Mouse (Mus musculus) hindlimb bud, embryonic 11.5 days (tissue): ENCODE data around the gene Smarcd1.
A peak's percentile ranks its signal among the peaks of the same experiment; 100 is the strongest.

ENCODE experiments used
- DNase-seq: peaks from one replicate; pipeline ENCODE4 v3.0.0-alpha.2; 2012; ENCODE audit warnings: low read depth, low spot score; ENCODE audit errors: extremely low spot score

Smarcd1 gene

DNA sequence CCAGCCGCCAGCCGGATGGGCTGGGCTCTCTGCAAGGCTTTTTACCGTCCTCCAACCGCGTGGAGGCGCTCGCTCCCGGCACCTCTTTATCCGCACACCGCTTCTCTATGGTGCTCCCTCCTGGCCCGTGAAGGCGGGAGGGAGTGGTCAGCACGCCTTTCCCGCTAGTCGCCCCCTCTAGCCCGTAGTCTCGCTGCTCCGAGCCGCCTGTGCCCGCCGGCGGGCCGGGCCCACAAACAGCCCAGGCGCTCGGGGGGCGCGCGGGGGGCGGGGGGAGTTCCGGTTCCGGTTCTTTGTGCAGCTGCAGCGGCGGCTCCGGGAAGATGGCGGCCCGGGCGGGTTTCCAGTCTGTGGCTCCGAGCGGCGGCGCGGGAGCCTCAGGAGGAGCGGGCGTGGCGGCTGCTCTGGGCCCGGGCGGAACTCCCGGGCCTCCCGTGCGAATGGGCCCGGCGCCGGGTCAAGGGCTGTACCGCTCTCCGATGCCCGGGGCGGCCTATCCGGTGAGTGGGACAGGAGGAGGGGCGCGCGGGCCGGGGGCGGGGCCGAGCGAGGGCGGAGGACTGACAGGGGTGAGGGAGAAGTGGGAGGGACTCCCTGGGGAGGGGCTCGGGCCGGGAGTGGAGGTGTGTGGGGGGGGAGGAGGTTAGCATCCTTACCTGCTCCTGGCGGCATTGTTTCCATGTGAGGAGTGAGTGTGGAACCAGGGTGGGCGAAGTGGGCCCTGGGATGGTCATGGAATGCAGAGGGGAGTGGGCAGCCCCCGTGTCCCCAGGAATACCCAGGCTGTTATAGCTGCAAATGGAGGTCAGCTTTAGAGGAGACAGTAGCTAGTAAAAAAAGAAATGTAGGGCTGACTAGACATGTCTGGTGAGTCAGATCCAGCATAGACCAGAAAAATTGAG, at the start of gene Smarcd1:
Smarcd1 (plus strand) TSS at position 131 of the 902 bp plus-strand sequence.
- DNase-seq, result peak; percentile 91

DNA sequence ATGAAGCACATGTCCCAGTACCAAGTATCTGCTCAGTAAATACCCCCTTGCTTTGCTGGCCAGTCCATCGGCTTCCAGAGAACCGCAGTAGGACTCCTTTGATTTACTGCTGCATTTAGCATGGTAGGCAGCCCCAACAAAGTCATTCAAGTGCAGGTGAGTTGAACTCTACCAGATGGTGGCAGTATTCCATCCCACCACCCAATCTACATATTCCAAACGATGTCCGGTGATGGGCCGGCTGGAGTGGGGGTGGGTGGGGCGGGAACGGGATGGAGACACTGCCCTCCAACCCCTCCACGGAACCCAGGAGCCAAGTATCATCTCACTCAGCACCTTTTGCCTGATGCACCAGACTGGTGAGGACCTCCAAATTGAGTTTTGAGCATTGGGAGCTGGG, 48.6 kb upstream of the Smarcd1 start:
- no peak for DNase-seq

DNA sequence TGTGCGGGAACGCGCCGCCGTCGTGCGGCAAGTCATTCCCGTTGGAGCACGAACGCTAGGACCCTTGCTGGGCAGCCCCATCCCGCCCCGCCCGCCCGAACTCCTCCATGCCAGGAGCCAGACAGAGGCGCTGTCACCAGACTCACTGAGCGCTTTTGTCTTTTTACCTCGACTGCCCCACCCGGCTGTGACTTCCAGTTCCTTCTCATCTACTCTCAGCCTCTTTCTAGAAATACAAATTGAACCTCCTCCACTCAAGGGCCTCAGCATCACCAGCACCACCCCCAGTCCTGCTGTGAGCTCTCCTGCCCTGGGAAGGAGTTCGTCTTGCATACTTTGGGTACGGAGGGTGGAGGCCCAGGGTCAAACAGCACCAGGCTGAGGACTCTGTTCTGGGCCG, 48.1 kb upstream of the Smarcd1 start:
- DNase-seq, result no peak

DNA sequence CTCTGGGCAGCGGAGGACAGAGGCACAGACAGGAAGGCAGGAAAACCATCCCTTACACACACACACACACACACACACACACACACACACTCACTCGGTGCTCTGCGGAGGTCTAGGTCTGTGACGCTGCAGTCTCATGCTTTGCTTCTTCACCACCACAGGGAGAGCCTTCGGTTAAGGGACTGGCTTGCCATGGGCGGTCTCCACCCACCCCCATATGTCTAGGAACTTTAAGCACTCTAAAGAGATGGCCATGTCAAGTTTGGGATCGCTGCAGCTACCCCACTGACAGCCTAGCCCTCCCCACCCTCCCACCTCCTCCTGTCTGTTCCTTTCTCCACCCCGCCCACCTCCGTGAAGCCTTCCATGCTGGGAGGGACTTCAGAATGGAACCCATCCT, 46.0 kb upstream of the Smarcd1 start:
- no peak for DNase-seq

DNA sequence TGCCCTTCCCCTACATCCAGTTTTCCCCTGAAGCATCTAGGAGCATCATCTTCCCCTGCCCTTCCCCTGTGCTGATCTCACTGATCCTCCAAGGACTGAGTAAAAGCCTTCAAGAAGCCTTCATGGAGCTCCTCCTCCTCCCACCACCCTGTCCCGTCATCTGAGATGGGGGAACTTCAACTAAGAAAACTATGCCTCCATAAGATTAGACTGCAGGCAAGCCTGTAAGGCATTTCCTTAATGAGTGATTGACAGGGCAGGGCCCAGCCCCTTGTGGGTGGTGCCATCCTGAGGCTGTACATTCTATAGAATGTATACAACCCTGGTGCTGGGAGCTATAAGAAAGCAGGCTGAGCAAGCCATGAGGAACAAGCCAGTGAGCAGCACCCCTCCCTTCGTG, 43.5 kb upstream of the Smarcd1 start:
- no peak for DNase-seq

DNA sequence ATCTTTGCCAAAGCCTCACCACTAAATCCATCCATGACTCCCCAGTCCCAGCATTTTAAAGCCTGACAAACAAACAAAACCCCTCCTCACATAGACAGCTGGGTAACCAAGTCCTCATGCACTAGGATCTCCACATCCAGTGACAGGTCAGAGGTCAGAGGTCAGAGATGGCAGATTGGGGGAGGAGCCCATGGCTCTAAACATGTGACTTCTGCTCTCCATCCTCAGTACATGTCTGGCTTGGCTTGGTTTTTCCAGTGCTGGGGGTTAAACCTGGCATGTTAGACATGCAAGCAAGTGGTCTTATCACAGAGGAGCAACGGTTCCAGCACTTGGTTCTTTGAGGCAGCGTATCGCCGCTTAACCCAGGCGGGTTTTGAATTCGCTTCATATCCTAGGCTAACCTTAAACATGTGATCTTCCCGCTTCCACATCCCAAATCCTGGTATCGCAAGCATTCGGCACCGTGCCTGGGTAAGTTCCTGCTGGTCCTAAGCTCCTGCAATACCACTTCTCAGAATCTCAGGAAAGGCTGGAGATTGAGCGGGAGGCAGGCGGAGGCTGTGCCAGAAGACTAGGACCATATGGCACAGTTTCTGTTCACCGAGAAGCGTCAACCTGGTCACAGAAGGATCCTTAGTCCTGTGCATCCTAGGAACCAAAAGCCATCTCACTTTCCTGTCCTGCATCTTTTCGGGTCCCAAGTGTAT, 40.7 kb upstream of the Smarcd1 start:
- DNase-seq, result no peak

DNA sequence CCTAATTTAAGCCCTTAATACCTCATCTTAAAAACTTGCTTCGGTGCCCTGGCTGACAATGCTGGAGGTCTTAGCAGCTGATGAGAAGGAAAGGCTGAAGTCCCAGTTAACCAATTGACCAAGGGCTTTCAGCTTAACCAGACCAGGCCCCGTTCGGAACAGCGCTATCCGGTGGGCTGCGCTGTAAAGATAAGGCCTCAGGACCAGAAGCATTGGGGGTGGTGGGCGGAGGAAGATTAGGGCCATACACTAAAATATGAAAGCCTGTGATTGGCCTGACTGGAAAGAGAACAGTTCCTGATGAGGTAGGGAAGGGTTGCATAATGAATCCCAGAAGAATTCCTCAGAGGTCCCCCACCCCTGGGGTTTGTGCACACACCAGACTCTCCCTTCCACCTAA, 39.6 kb upstream of the Smarcd1 start:
- no peak for DNase-seq

DNA sequence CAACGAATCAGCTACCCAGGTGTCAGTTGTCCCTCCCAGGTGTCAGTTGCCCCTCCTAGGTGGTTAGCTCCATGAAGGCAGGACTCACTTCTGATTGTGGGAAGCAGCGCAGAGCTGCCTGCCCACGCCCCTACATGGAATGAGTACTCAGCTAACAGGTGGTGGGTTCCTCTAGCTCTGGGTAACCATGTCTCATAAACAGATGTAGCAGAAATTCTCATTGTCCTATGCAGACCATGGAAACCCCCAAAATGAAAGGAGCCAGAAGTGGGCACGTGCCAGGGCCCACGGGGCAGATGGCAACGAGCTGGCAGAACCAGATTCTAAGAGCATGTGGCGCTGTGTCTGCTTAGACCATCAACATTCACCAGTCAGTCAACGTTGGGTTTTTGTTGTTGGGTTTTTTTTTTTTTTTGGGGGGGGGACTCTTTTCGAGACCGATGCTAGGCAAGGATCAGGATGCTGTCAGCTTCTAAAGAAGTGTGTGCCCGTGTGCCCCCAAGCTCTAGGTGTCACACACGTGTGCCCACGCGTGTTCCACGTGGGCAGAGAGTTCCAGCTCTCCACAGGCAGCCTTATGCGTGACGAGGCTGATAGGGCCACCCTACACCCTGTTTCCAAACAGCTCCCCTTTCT, 37.8 kb upstream of the Smarcd1 start:
- no peak for DNase-seq

DNA sequence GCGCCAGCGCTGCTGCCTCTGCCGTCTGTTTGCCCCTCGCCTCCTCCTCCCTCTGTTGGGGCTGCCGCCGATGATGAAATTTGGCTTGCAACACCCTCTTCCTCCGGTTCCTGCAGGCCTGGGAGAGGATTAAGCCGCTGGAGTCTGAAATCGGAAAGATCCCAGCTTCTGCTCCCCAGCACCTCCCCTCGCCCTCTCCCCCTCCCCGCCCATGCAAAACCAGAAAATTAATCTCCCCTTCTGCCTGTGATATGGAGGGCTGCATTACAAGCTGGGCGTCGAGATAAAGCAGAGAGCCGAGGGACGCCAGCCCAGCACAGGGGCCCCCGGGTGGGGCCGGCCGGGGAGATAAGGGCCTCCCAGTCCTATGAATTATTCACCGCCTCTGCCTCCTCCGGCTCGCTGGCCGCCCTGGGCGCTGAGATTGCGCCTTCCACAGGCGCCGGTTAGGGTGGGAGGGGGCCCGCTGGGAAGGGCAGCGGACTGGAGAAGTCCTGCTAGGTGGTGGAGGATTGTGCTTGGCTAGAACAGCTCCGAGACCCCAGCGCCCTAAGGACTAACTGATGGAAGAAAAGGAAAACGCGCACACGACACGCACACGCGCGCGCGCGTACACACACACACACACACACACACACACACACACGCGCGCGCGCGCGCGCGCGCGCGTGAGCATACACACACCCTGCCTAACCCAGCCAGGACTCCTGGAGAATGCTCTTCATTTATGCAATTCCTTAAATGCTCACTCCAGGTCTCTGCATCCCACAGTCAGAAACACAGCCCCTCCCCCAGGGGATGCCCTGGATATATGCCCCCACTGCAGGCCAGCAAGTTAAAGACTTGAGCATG, 37.1 kb upstream of the Smarcd1 start:
- no peak for DNase-seq

DNA sequence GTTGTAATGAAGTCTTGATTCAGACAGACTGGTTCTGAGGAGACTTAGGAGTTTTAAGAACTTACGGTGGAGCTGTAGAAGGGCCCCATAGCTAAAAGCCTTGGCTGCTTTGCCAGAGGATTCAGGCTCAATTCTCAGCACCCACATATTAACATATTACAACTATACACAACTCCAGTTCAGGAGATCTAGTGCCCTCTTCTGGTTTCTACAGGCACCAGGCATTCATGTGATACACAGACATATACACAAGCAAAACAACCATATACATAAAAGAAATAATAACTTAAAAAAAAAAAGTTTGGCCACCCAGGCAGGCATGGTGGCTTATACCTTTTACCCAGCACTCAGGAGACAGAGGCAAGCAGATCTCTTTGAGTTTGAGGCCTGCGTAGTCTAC, 34.4 kb upstream of the Smarcd1 start:
- DNase-seq, result no peak

DNA sequence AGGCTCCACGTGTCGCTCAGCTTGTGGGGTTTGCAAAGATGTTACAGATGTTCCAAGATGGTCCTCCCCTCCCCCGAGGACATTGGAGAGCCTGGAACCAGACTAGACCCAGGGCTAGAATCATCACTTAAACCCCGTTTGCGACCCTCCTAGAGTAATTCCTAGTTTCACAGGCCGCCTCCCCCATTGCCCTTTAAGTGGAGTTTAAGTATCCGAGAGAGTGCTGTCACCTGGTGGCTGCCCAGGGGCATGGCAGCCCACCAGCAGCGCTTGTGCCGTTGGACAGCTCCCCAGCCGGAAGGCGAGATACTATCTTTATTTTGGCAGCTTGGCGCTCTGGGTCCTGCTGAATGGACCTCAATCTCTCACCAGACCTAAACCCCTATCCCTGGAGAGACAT, 33.0 kb upstream of the Smarcd1 start:
- no peak for DNase-seq

DNA sequence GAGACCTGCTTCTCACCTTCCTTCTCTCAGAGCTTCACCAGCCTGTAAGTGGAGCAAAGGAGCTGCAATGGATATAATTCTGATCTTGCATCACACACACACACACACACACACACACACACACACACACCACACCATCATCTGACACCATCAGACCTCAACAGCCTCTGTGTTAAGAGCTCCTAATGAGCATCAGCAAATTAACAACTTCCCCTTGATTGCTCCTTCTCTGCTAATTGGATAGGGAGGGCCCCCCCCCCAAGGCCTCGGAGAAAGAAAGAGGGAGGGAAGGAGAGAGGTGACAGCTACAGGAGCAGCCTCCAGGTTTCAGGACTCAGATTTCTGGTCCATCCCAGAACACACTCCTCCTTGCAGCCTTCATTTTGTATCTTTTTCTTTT, 32.5 kb upstream of the Smarcd1 start:
- DNase-seq, result no peak

DNA sequence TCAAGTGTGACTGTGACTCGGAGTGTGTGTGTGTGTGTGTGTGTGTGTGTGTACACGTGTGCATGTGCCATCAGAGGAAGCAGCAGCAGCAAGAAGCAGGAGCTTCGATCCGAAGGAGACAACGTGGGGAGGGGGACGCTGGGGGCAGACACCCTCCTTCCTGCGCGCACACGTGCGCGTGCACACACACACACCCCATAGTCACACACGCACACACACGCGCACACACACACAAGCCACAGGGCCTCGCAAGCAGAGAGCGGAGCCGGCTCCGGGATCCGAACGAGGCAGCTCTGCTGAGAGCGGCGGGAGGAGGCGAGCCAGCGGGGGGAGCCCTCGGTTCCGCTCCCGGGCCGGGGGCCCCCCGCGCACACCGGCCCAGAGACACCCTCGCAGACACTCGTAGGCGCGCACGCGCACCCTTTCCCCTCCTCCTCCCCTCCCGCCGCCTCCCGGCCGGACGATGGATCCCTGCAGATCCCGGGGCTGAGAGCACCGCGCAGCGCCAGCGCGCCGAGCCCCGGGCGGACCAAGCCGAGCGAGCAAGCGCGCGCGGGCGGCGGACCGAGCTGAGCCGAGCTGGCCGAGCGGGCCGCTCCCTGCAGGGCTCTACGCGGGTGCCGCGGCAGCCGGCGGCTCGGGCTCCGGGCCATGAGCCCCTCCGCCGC, 31.6 kb upstream of the Smarcd1 start, which contains the start of gene Asic1:
Asic1 (plus strand) TSS at position 215 of the 668 bp plus-strand sequence.
- no peak for DNase-seq

DNA sequence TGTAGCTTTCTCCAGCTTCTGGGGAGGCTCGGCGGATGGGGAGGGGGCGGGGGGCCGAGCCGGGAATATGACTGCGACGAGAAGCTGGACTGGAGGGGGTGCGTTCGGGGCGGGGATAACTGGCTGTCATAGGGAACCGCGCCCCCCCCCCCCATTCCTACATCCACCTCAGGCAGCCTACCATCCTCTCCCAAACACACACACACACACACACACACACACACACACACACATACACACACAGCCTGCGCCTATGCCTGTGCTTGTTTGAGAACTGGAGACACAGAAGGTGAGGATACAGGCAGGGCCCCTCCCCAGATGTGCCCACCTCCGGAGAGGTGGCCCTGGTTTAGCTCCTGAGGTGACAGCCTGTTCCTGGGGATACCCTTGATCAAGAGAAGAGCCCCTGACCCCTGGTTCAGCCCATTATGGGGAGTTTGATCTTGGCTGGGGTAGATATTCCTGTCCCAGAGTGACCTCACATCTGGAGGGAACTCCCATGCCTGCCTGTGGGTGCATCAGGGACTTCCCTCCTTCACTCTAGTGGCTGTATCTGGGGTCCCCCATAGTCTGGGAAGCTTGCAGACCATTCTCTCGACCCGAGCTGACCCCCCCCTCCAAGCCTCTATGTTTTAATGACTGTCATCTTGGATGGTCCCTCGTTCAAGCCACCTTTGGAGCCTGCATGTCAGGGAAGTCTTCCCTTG, 30.8 kb upstream of the Smarcd1 start:
- DNase-seq, result no peak

DNA sequence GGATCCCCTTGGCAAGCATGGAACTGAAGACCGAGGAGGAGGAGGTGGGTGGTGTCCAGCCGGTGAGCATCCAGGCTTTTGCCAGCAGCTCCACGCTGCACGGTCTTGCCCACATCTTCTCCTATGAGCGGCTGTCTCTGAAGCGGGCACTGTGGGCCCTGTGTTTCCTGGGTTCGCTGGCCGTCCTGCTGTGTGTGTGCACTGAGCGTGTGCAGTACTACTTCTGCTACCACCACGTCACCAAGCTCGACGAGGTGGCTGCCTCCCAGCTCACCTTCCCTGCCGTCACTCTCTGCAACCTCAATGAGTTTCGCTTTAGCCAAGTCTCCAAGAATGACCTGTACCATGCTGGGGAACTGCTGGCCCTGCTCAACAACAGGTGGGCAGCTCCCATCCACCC, 30.1 kb upstream of the Smarcd1 start:
- DNase-seq, result no peak

DNA sequence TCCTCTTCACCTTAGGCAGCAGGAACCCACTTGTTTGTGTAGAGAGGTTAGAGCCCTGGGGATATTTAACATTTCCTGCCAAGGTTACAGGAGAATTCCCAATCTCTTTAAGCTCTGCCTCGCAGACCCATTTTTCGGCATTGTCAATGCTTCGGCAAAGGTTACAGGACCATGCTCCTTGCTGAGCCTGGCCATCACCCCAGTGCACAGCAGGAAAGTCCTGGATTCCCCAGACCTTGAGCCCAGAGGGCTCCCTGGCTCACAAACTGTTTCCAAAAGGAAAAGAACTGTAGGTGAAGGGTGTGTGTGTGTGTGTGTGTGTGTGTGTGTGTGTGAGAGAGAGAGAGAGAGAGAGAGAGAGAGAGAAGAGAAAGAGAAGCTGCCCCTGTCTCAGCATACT, 27.1 kb upstream of the Smarcd1 start:
- DNase-seq, result no peak

DNA sequence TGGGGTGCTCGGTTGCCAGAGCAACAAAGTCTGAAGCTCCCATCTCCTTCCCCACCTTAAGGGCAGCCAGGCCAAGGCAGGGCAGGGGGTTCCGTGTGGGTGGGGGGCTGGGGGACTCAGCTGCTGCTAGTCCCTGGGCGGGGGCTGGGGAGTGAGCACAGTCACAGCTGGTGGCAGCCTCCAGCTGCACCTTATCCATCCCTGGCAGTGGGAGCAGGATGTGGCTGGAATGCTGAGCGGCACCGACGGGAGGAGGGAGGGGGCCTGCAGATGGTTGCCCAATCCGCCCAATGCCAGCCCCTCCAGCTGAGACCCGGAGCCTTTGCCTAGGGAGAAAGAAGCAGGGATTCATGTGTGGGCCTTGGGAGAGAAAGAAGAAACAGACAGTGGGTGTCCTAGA, 24.8 kb upstream of the Smarcd1 start:
- no peak for DNase-seq

DNA sequence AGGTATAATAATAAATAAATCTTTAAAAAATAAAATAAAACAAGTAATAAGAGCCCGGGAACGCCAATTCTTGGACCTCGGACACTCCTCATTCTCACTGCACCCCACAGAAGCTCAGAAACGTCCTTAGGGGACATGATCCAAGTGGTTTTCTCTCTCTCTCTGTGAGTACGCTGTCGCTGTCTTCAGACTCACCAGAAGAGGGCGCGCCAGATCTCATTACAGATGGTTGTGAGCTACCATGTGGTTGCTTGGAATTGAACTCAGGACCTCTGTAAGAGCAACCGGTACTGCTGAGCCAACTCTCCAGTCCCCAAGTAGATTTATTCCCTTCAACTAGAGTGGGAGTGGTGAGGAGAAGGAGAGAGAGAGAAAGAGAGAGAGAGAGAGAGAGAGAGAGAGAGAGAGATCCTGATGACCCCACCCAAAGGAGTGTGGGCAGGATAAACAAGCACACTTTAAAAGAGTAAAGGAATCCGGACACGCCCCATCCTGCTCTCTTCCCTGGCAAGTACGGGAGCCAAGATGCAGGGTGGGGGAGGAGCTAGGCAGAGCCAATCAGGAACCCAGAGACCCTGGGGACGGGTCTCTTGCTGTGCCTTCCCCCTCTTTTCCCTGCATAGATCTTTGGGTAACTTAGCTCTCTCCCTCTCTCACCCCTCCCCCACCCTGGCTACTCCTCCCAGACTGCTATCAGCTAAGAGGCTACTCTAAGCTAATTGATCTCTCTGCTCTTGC, 23.7 kb upstream of the Smarcd1 start:
- DNase-seq, result no peak

DNA sequence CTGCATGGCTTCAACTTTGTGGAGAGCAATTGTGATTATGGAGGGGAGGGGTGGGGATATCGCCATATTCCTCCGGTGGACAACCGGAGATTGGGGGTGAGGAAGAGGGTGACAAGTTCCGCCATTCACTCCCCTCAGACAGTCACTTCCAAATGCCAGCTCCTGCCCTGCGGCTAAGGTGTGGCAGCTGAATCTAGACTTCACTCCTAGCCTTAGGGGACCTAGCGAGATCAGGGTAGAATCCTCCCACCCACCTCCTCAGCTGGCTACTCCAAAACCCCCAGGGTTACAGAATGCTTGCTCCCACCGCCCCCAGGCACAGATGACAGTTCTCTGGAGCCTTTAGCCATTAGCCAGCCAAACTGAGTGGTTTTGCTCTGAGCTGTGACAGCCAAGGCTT, 22.9 kb upstream of the Smarcd1 start:
- no peak for DNase-seq
